Mouse (Mus musculus) liver, postnatal 0 days (tissue): ENCODE data around the gene Gmds.

Experiments
- CTCF ChIP-seq: sonication (generic); IDR thresholded peaks from 2 replicates; pipeline ENCODE4 v1.5.1; 2016; ENCODE audit warnings: antibody characterized with exemption, low read depth
- EP300 ChIP-seq: IDR thresholded peaks from 2 replicates; pipeline ENCODE4 v1.6.1; 2016; ENCODE audit warnings: antibody characterized with exemption, low read depth, mild to moderate bottlenecking

- TF ChIP-seq EP300 (peak; percentile 41; the same call in 1 of the 2 replicates), CTCF (no peak)
Measured at GRCm38 (mm10) chr13:31924506-31924905, 414.0 kb downstream of the Gmds start.
